Mouse (Mus musculus) intestine, embryonic 15.5 days (tissue): ENCODE data around the gene Smarcb1. TPM values are rescaled to one million over a fixed set of nuclear protein-coding genes. Genes with fewer than 3 reads are reported as not detected.

Source experiments
- ATAC-seq: fragments of 200-750 bp; cut with Nextera tagmentation; 2 replicates; pipeline ENCODE4 v1.8.0; 2017; ENCODE audit warnings: moderate TSS enrichment, moderate library complexity
- H3K27ac ChIP-seq: fragments of 300-500 bp; sonication (generic); 2 replicates; pipeline ENCODE4 v1.5.1; 2015; ENCODE audit warnings: mild to moderate bottlenecking, inconsistent platforms
- H3K27me3 ChIP-seq: fragments of 300-500 bp; sonication (generic); replicated peaks from 2 replicates; pipeline ENCODE4 v1.6.1; 2015; ENCODE audit warnings: inconsistent platforms
- H3K36me3 ChIP-seq: fragments of 300-500 bp; sonication (generic); 2 replicates; pipeline ENCODE4 v1.6.1; 2015; ENCODE audit warnings: inconsistent platforms
- H3K4me1 ChIP-seq: fragments of 300-500 bp; sonication (generic); replicated peaks from 2 replicates; pipeline ENCODE4 v1.6.1; 2015; ENCODE audit warnings: inconsistent platforms
- H3K4me2 ChIP-seq: fragments of 300-500 bp; sonication (generic); replicated peaks from 2 replicates; pipeline ENCODE4 v1.6.1; 2015; ENCODE audit warnings: mild to moderate bottlenecking, inconsistent platforms
- H3K4me3 ChIP-seq: fragments of 300-500 bp; sonication (generic); replicated peaks from 2 replicates; pipeline ENCODE4 v1.5.1; 2015; ENCODE audit warnings: inconsistent platforms
- H3K9ac ChIP-seq: fragments of 300-500 bp; sonication (generic); 2 replicates; pipeline ENCODE4 v1.6.1; 2015; ENCODE audit warnings: inconsistent platforms
- H3K9me3 ChIP-seq: fragments of 300-500 bp; sonication (generic); 2 replicates; pipeline ENCODE4 v1.6.1; 2016; ENCODE audit warnings: inconsistent platforms
- WGBS: fragments of 180-500 bp; shearing (Covaris S2); methylation state at CpG from one replicate; pipeline ENCODE4 v1.1.7; 2015; 5-methylcytosine and 5-hydroxymethylcytosine counted together
- polyA plus RNA-seq: library from polyadenylated mRNA; unstranded; fragments of >200 nt; fragmentation: Nextera tagmentation; extraction: Ambion mirVana; gene quantifications from 2 replicates; pipeline ENCODE4 v1.2.1, GENCODE M21; 2015

Gene Smarcb1
- 170 and 171 TPM in 2 replicates for polyA plus RNA-seq

- H3K27ac ChIP-seq: peak within 1 kb of the TSS; percentile 85
- peak; percentile 96 for ATAC-seq
- peak within 1 kb of the TSS; percentile 84 for H3K4me2 ChIP-seq
- H3K9ac ChIP-seq: peak within 1 kb of the TSS; percentile 91
- peaks cover 2% of the 10 kb centered on the region for H3K4me1 ChIP-seq
- peak within 1 kb of the TSS; percentile 66 for H3K4me3 ChIP-seq
- H3K9me3 ChIP-seq: no peaks in the 10 kb centered on the region
- H3K27me3 ChIP-seq: no peaks in the 10 kb centered on the region
- H3K36me3 ChIP-seq: no peaks in the 10 kb centered on the region
- WGBS: under 1% methylated on average over 76 of the region's 76 CpGs
Measured at GRCm38 (mm10) chr10:75921026-75921725, at the start of gene Smarcb1. TSS of gene Smarcb1 (minus strand) at chr10:75921617.

- no peaks in the 10 kb centered on the region for H3K9me3 ChIP-seq
- H3K36me3 ChIP-seq: no peaks in the 10 kb centered on the region
- H3K4me3 ChIP-seq: peak within 1 kb of the TSS; percentile 20
- no peak within 1 kb of the TSS for H3K9ac ChIP-seq
- WGBS: 31% methylated on average over 20 of the region's 20 CpGs
- H3K4me1 ChIP-seq: peaks cover 11% of the 10 kb centered on the region; the same call in 1 of the 2 replicates
- H3K27me3 ChIP-seq: peaks cover 6% of the 10 kb centered on the region
- H3K4me2 ChIP-seq: peak within 1 kb of the TSS; percentile 53
- no peak for ATAC-seq
- H3K27ac ChIP-seq: no peak within 1 kb of the TSS
Measured at GRCm38 (mm10) chr10:75954381-75954811, 33.0 kb upstream of the Smarcb1 start, which contains the start of gene Gm5134. TSS of gene Gm5134 (plus strand) at chr10:75954514.

GRCm38 (mm10) chr10:75951424-75952050, 30.1 kb upstream of the Smarcb1 start:
- no peaks in the 10 kb centered on the region for H3K36me3 ChIP-seq
- H3K27me3 ChIP-seq: peaks cover 6% of the 10 kb centered on the region
- peak overlapping the region; percentile 97 for H3K4me2 ChIP-seq
- H3K9ac ChIP-seq: peak overlapping the region; percentile 58
- ATAC-seq: peak; percentile 29; the same call in 1 of the 2 replicates
- WGBS: 2% methylated on average over 13 of the region's 13 CpGs
- peak overlapping the region; percentile 40 for H3K4me3 ChIP-seq
- H3K4me1 ChIP-seq: peaks cover 11% of the 10 kb centered on the region; the same call in 1 of the 2 replicates
- H3K27ac ChIP-seq: no peak overlapping the region
- H3K9me3 ChIP-seq: no peaks in the 10 kb centered on the region

- no peak overlapping the region for H3K27ac ChIP-seq
- WGBS: 3% methylated on average over 23 of the region's 23 CpGs
- H3K9ac ChIP-seq: peak overlapping the region; percentile 58
Measured at GRCm38 (mm10) chr10:75950791-75951210, 29.4 kb upstream of the Smarcb1 start.

GRCm38 (mm10) chr10:75949053-75950045, 27.9 kb upstream of the Smarcb1 start:
- Histone ChIP-seq H3K9ac (no peak overlapping the region), H3K4me2 (no peak overlapping the region), H3K27ac (no peak overlapping the region), H3K36me3 (no peaks in the 10 kb centered on the region), H3K27me3 (peaks cover 4% of the 10 kb centered on the region), H3K4me1 (peaks cover 9% of the 10 kb centered on the region; the same call in 1 of the 2 replicates), H3K4me3 (no peak overlapping the region), H3K9me3 (no peaks in the 10 kb centered on the region)
- ATAC-seq: no peak
- WGBS: 76% methylated on average over 22 of the region's 22 CpGs

More at GRCm38 (mm10) chr10:75950791-75951210, 29.4 kb upstream of the Smarcb1 start:
- Histone ChIP-seq H3K4me1 (peaks cover 11% of the 10 kb centered on the region; the same call in 1 of the 2 replicates), H3K4me2 (peak overlapping the region; percentile 97), H3K4me3 (peak overlapping the region; percentile 40), H3K36me3 (no peaks in the 10 kb centered on the region), H3K9me3 (no peaks in the 10 kb centered on the region), H3K27me3 (peaks cover 6% of the 10 kb centered on the region)
- ATAC-seq: peak; percentile 64

GRCm38 (mm10) chr10:75948079-75948478, 26.7 kb upstream of the Smarcb1 start:
- ATAC-seq: no peak
- no peak overlapping the region for H3K27ac ChIP-seq
- H3K36me3 ChIP-seq: no peaks in the 10 kb centered on the region
- no peaks in the 10 kb centered on the region for H3K9me3 ChIP-seq
- WGBS: 79% methylated on average over 5 of the region's 5 CpGs
- no peak overlapping the region for H3K9ac ChIP-seq
- no peak overlapping the region for H3K4me2 ChIP-seq
- no peak overlapping the region for H3K4me3 ChIP-seq
- no peaks in the 10 kb centered on the region for H3K27me3 ChIP-seq
- H3K4me1 ChIP-seq: peaks cover 9% of the 10 kb centered on the region; the same call in 1 of the 2 replicates

GRCm38 (mm10) chr10:75945896-75946295, 24.5 kb upstream of the Smarcb1 start:
- ATAC-seq: no peak
- no peak overlapping the region for H3K27ac ChIP-seq
- no peaks in the 10 kb centered on the region for H3K9me3 ChIP-seq
- H3K4me1 ChIP-seq: peaks cover 7% of the 10 kb centered on the region; the same call in 1 of the 2 replicates
- 71% methylated on average over 7 of the region's 7 CpGs for WGBS
- no peaks in the 10 kb centered on the region for H3K27me3 ChIP-seq
- no peak overlapping the region for H3K9ac ChIP-seq
- H3K4me3 ChIP-seq: no peak overlapping the region
- H3K4me2 ChIP-seq: no peak overlapping the region
- H3K36me3 ChIP-seq: no peaks in the 10 kb centered on the region

GRCm38 (mm10) chr10:75945213-75945612, 23.8 kb upstream of the Smarcb1 start:
- Histone ChIP-seq H3K36me3 (no peaks in the 10 kb centered on the region), H3K27ac (no peak overlapping the region), H3K4me3 (no peak overlapping the region), H3K9me3 (no peaks in the 10 kb centered on the region), H3K4me2 (no peak overlapping the region), H3K4me1 (peaks cover 3% of the 10 kb centered on the region; the same call in 1 of the 2 replicates), H3K9ac (no peak overlapping the region), H3K27me3 (no peaks in the 10 kb centered on the region)
- no peak for ATAC-seq
- 91% methylated on average over 7 of the region's 7 CpGs for WGBS

- Histone ChIP-seq H3K4me3 (no peak overlapping the region), H3K36me3 (no peaks in the 10 kb centered on the region), H3K9ac (no peak overlapping the region), H3K4me2 (no peak overlapping the region; the same call in 1 of the 2 replicates), H3K9me3 (no peaks in the 10 kb centered on the region), H3K4me1 (peaks cover 3% of the 10 kb centered on the region; the same call in 1 of the 2 replicates), H3K27ac (0 out of 2 replicates have a peak overlapping the region, but pooled peaks have one; percentile 6), H3K27me3 (no peaks in the 10 kb centered on the region)
- WGBS: 36% methylated on average over 11 of the region's 11 CpGs
- ATAC-seq: 0 out of 2 replicates have a peak, but pooled peaks have one; percentile 16
Measured at GRCm38 (mm10) chr10:75944066-75944772, 22.8 kb upstream of the Smarcb1 start.

GRCm38 (mm10) chr10:75942736-75943477, 21.5 kb upstream of the Smarcb1 start, which contains the start of gene Vpreb3:
TSS of gene Vpreb3 (plus strand) at chr10:75943057.
- Histone ChIP-seq H3K9me3 (no peaks in the 10 kb centered on the region), H3K27ac (0 out of 2 replicates have a peak within 1 kb of the TSS, but pooled peaks have one; percentile 6), H3K4me2 (no peak within 1 kb of the TSS; the same call in 1 of the 2 replicates), H3K36me3 (no peaks in the 10 kb centered on the region), H3K27me3 (no peaks in the 10 kb centered on the region), H3K4me3 (no peak within 1 kb of the TSS), H3K9ac (no peak within 1 kb of the TSS), H3K4me1 (peaks cover 3% of the 10 kb centered on the region; the same call in 1 of the 2 replicates)
- 82% methylated on average over 15 of the region's 15 CpGs for WGBS
- ATAC-seq: no peak
